Mouse (Mus musculus) heart, adult 2 months (tissue): Measurements from ENCODE around the gene Grin2d. TPM values are rescaled to one million over a fixed set of nuclear protein-coding genes. Genes with fewer than 3 reads are reported as not detected.

Source experiments
- DNase-seq, 2 experiments: peaks; one replicate each; pipeline ENCODE4 v3.0.0; 2021
- H3K27ac ChIP-seq: fragments of 200-600 bp; 2 replicates; pipeline ENCODE4 v1.8.1; 2022
- H3K27me3 ChIP-seq: fragments of 200-500 bp; 2 replicates; pipeline ENCODE4 v1.6.1; 2012; ENCODE audit warnings: mild to moderate bottlenecking, low read length, inconsistent platforms, mixed read lengths; ENCODE audit not compliant: control insufficient read depth, insufficient read depth
- H3K36me3 ChIP-seq: fragments of 200-500 bp; 2 replicates; pipeline ENCODE4 v1.6.1; 2012; ENCODE audit warnings: low read length, inconsistent platforms; ENCODE audit not compliant: control insufficient read depth, insufficient read depth
- H3K4me1 ChIP-seq: fragments of 200-500 bp; 2 replicates; pipeline ENCODE4 v1.6.1; 2011; ENCODE audit warnings: low read length; ENCODE audit not compliant: control insufficient read depth, insufficient read depth
- H3K4me3 ChIP-seq: fragments of 200-600 bp; 2 replicates; pipeline ENCODE4 v1.8.1; 2022
- H3K79me2 ChIP-seq: fragments of 200-500 bp; replicated peaks from 2 replicates; pipeline ENCODE4 v1.6.1; 2012; ENCODE audit warnings: mild to moderate bottlenecking, inconsistent platforms, low read length, moderate library complexity, mixed read lengths; ENCODE audit not compliant: control insufficient read depth, insufficient read depth
- H3K9ac ChIP-seq: fragments of 200-500 bp; 2 replicates; pipeline ENCODE4 v1.6.1; 2012; ENCODE audit warnings: low read depth, mild to moderate bottlenecking, control low read depth, inconsistent platforms, low read length, mixed read lengths
- CTCF ChIP-seq: fragments of 200-600 bp; IDR thresholded peaks from 2 replicates; pipeline ENCODE4 v1.8.1; 2022; ENCODE audit warnings: antibody characterized with exemption, mild to moderate bottlenecking, moderate library complexity
- EP300 ChIP-seq: fragments of 200-500 bp; IDR thresholded peaks from 2 replicates; pipeline ENCODE4 v1.6.1; 2011; ENCODE audit warnings: low read depth, low read length, control low read depth; ENCODE audit not compliant: insufficient read depth
- POLR2A ChIP-seq: fragments of 200-500 bp; IDR thresholded peaks from 2 replicates; pipeline ENCODE4 v1.6.1; 2011; ENCODE audit warnings: mild to moderate bottlenecking, low read depth, low read length, control low read depth; ENCODE audit not compliant: insufficient read depth
- WGBS: fragments of 180-500 bp; shearing (Covaris S2); methylation state at CpG from one replicate; pipeline ENCODE4 v1.1.7; 2018; 5-methylcytosine and 5-hydroxymethylcytosine counted together
- intact Hi-C: fragments of 180-260 bp; cut with DNase I; formaldehyde crosslinking; loops from one replicate; pipeline ENCODE4 v1.15.1; 2025
- polyA plus RNA-seq: library from polyadenylated mRNA; depleted of rRNA; stranded (reverse); fragments of >200 nt; gene quantifications from 2 replicates; pipeline ENCODE4 v1.2.3, GENCODE M21; 2012
- total RNA-seq, 2 experiments: library from RNA; stranded (reverse); gene quantifications; 2 replicates each; pipeline ENCODE4 v1.2.3; 2021

Gene Grin2d
- total and polyA plus RNA-seq, 3 experiments, result 0.31 to 0.92 (median 0.43) TPM

DNA sequence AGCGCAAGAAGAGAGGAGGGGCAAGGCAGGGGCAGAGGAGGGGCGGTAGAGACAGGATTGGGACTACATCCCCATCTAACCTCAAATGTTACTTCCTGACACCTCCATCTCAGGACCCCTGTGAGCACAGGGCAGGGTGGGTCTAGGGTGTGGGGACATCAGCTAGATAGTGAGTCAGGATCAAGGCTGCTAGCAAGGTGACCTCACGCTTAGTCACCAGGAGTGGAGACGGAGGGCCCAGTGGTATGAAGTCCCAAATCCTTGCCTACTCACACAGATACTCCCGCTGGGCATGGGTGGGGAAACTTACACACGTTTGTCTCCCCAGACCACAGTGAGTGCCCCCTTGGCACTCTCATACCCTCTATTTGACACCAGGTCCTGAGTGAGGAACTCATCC is 75.6 kb downstream of the Grin2d start:
- no peak overlapping the region for H3K27ac ChIP-seq
- TF ChIP-seq CTCF (no peak), POLR2A (no peak), EP300 (no peak)
- no peaks in the 10 kb centered on the region for H3K79me2 ChIP-seq
- H3K27me3 ChIP-seq, result peaks cover 7% of the 10 kb centered on the region
- DNase-seq, result no peak
- H3K9ac ChIP-seq, result no peak overlapping the region
- H3K36me3 ChIP-seq, result no peaks in the 10 kb centered on the region
- H3K4me1 ChIP-seq, result peaks cover 5% of the 10 kb centered on the region
- WGBS, result 86% methylated on average over 6 of the region's 6 CpGs
- no peak overlapping the region for H3K4me3 ChIP-seq
- intact Hi-C loops, result loop anchor here (5.0 to 10.0 kb wide), 2 partner anchors 135 to 338 kb away; partner anchors contain the start of gene Bax

DNA sequence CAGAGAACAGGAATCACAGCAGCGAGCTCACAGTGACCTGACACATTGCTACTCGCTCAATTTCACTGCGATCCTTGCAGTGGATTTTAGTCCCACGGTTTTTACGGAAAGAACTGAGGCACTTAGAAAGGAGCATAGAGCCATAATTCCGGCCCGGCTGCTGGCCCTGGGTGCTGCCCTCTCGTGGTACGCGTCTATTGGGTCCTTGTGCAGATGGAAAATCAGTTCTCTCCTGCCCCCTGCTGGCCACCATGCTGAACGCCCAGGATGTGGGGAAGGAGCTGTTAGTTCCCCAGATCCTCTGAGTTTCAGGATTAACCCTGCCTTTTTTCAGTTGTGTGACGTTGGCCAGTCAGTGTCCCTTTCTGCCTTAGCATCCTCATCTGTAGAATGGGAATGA is 76.8 kb downstream of the Grin2d start:
- H3K27ac ChIP-seq, result no peak overlapping the region
- no peak for TF ChIP-seq POLR2A
- TF ChIP-seq EP300, result peak; percentile 94
- H3K4me1 ChIP-seq, result peaks cover 5% of the 10 kb centered on the region
- H3K4me3 ChIP-seq, result peak overlapping the region; percentile 49
- H3K36me3 ChIP-seq, result no peaks in the 10 kb centered on the region
- H3K79me2 ChIP-seq, result no peaks in the 10 kb centered on the region
- peak; percentile 89 to 92 for DNase-seq
- under 1% methylated on average over 12 of the region's 12 CpGs for WGBS
- peak overlapping the region; percentile 53 for H3K9ac ChIP-seq
- intact Hi-C loops, result loop anchor here (1.0 to 10.0 kb wide), 3 partner anchors 62 to 337 kb away; partner anchors contain the start of gene Bax
- H3K27me3 ChIP-seq, result peaks cover 9% of the 10 kb centered on the region

DNA sequence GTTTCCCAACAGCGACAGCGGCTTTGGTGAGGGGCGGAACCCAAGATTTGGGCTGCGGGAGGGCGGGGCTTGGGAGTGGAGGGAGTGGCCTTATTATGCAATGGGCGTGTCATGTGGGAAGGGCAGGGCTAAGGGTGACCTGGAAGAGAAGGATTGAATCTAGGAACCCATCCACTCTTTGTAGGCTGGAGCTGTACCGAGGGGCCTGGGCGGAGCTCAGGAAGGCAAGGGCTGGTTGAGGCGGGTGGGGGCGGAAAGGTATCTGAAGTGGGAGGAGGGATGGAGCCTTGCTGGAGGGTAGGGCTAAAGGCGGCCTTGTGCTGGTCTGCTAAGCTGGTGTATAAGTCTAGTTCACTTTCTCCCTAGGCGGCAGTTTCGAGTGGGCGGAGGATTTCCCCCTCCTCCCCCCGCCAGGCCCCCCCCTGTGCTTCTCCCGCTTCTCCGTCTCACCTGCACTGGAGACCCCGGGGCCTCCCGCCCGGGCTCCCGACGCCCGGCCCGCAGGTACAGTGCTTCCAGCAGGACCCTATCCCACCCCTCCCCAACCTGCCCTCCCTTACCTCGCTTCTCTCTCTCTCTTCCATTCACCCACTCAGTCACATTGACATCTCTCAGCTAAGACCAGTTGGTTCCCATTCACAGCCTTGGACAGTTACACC is 77.5 kb downstream of the Grin2d start:
- Histone ChIP-seq H3K36me3 (no peaks in the 10 kb centered on the region), H3K9ac (peak overlapping the region; percentile 53; the same call in 1 of the 2 replicates), H3K79me2 (no peaks in the 10 kb centered on the region), H3K4me3 (peak overlapping the region; percentile 49), H3K27me3 (peaks cover 9% of the 10 kb centered on the region), H3K4me1 (peaks cover 5% of the 10 kb centered on the region), H3K27ac (no peak overlapping the region)
- 3% methylated on average over 20 of the region's 25 CpGs for WGBS
- intact Hi-C loops, result loop anchor here (1.0 to 10.0 kb wide), 3 partner anchors 61 to 336 kb away; partner anchors contain the start of gene Bax
- peak in 1 of 2 experiments; percentile 40 for DNase-seq
- no peak for TF ChIP-seq EP300
- no peak for TF ChIP-seq POLR2A
- TF ChIP-seq CTCF, result no peak

DNA sequence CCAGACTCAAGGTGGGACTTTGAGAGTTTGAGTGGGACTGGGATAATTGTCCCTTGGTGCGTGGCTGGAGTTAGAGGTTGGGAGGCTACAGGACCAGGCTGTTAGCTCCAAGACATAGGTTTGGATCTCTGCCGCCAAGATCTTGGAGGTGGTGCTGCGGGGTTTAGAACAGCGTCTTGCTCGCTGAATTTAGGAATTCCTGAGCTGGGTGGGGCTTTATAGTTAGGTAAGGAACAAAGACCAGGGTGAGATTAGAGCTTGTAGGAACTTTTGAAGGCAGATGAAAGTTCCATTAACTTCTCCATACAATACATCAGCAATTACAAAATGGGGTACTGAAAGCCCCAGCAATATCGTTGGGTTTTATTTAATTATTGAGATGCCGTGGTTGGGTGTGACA is 78.2 kb downstream of the Grin2d start:
- Histone ChIP-seq H3K9ac (no peak overlapping the region), H3K4me3 (no peak overlapping the region), H3K79me2 (no peaks in the 10 kb centered on the region), H3K27ac (no peak overlapping the region), H3K4me1 (peaks cover 5% of the 10 kb centered on the region), H3K36me3 (no peaks in the 10 kb centered on the region), H3K27me3 (peaks cover 9% of the 10 kb centered on the region)
- intact Hi-C loops, result loop anchor here (5.0 to 10.0 kb wide), 2 partner anchors 137 to 335 kb away; partner anchors contain the start of gene Bax
- TF ChIP-seq CTCF (no peak), POLR2A (no peak), EP300 (no peak)
- no peak for DNase-seq
- WGBS, result 32% methylated on average over 7 of the region's 7 CpGs

DNA sequence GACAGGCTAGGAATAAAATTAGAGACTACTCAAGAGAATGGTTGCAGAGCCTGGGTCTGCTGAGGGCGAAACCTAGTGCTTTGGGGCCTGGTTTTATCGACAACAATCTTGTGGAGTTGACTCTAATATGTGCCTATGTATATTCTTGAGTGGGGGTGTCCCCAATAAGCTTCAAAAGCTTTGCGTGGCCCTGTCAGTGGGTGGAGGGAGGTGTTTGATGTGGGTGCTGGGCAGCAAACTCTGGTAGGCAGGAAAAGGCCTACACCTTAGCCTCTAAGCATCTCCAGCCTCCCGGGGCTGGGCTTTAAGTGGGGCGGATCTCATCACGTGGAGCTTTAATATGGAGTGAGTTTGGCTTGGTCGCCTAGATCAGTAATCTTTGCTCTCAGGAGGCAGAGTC is 79.2 kb downstream of the Grin2d start:
- Histone ChIP-seq H3K27me3 (peaks cover 9% of the 10 kb centered on the region), H3K4me1 (peaks cover 5% of the 10 kb centered on the region), H3K36me3 (no peaks in the 10 kb centered on the region), H3K27ac (no peak overlapping the region), H3K79me2 (no peaks in the 10 kb centered on the region), H3K9ac (no peak overlapping the region), H3K4me3 (no peak overlapping the region)
- no peak for TF ChIP-seq POLR2A
- no peak for TF ChIP-seq EP300
- no peak for TF ChIP-seq CTCF
- DNase-seq, result no peak
- 62% methylated on average over 7 of the region's 7 CpGs for WGBS
- intact Hi-C loops, result no loop called here

DNA sequence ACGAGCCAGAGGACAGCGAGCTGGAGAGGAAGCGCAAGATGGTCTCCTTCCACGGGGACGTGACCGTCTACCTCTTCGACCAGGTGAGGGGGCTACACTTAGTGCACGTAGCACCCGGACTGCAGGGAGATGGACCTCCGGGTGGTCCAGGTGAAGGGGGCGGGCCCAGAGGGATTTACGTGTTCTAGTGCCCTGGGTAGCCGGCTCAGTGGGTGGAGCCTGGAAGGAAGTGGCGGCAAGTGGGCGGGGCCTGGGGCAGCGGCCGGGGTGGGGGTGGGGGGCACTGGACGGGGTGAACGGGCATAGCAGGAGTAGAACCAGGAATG is 79.7 kb downstream of the Grin2d start:
- intact Hi-C loops, result no loop called here
- Histone ChIP-seq H3K27me3 (peaks cover 9% of the 10 kb centered on the region), H3K27ac (no peak overlapping the region), H3K9ac (peak overlapping the region; percentile 55), H3K79me2 (no peaks in the 10 kb centered on the region), H3K4me3 (peak overlapping the region; percentile 41), H3K4me1 (peaks cover 5% of the 10 kb centered on the region), H3K36me3 (no peaks in the 10 kb centered on the region)
- TF ChIP-seq POLR2A (no peak), EP300 (no peak), CTCF (no peak)
- 2% methylated on average over 19 of the region's 19 CpGs for WGBS
- no peak for DNase-seq
